Mouse (Mus musculus) hindbrain, embryonic 13.5 days (tissue): ENCODE data around the gene Sh3glb1. TPM values are rescaled to one million over a fixed set of nuclear protein-coding genes. Genes with fewer than 3 reads are reported as not detected.
A peak's percentile ranks its signal among the peaks of the same experiment; 100 is the strongest.

Source experiments
- ATAC-seq: fragments of 200-750 bp; cut with Nextera tagmentation; 2 replicates; pipeline ENCODE4 v1.8.0; 2017; ENCODE audit warnings: moderate TSS enrichment; ENCODE audit not compliant: low FRiP score
- H3K27ac ChIP-seq: fragments of 300-500 bp; sonication (generic); 2 replicates; pipeline ENCODE4 v1.5.1; 2015; ENCODE audit warnings: inconsistent platforms, mild to moderate bottlenecking, moderate library complexity
- H3K27me3 ChIP-seq: fragments of 300-500 bp; sonication (generic); 2 replicates; pipeline ENCODE4 v1.6.1; 2015; ENCODE audit warnings: mild to moderate bottlenecking, inconsistent platforms
- H3K36me3 ChIP-seq: fragments of 300-500 bp; sonication (generic); 2 replicates; pipeline ENCODE4 v1.6.1; 2015; ENCODE audit warnings: mild to moderate bottlenecking, inconsistent platforms
- H3K4me1 ChIP-seq: fragments of 300-500 bp; sonication (generic); replicated peaks from 2 replicates; pipeline ENCODE4 v1.6.1; 2015; ENCODE audit warnings: inconsistent platforms
- H3K4me2 ChIP-seq: fragments of 300-500 bp; sonication (generic); 2 replicates; pipeline ENCODE4 v1.6.1; 2015; ENCODE audit warnings: inconsistent platforms, mild to moderate bottlenecking, moderate library complexity
- H3K4me3 ChIP-seq: fragments of 300-500 bp; sonication (generic); 2 replicates; pipeline ENCODE4 v1.5.1; 2015; ENCODE audit warnings: mild to moderate bottlenecking, inconsistent platforms
- H3K9ac ChIP-seq: fragments of 300-500 bp; sonication (generic); 2 replicates; pipeline ENCODE4 v1.6.1; 2015; ENCODE audit warnings: mild to moderate bottlenecking, inconsistent platforms
- H3K9me3 ChIP-seq: fragments of 300-500 bp; sonication (generic); 2 replicates; pipeline ENCODE4 v1.6.1; 2016; ENCODE audit warnings: inconsistent platforms
- WGBS: fragments of 180-500 bp; shearing (Covaris S2); methylation state at CpG from one replicate; pipeline ENCODE4 v1.1.7; 2015; 5-methylcytosine and 5-hydroxymethylcytosine counted together
- polyA plus RNA-seq: library from polyadenylated mRNA; unstranded; fragments of >200 nt; fragmentation: Nextera tagmentation; extraction: Ambion mirVana; gene quantifications from 2 replicates; pipeline ENCODE4 v1.2.1, GENCODE M21; 2015

Sh3glb1 gene
- polyA plus RNA-seq, 1 experiment from 2014 or later: 113 TPM

- no peak overlapping the region for H3K9ac ChIP-seq
- H3K9me3 ChIP-seq: no peaks in the 10 kb centered on the region
- ATAC-seq: no peak
- H3K36me3 ChIP-seq: no peaks in the 10 kb centered on the region
- H3K4me2 ChIP-seq: no peak overlapping the region
- H3K27ac ChIP-seq: no peak overlapping the region
- peaks cover 13% of the 10 kb centered on the region for H3K4me1 ChIP-seq
- WGBS: 93% methylated on average over 8 of the region's 8 CpGs
- no peaks in the 10 kb centered on the region for H3K27me3 ChIP-seq
- H3K4me3 ChIP-seq: no peak overlapping the region
These were observed 57.8 kb downstream of the Sh3glb1 start for GRCm38 (mm10) chr3:144662215-144662852.

GRCm38 (mm10) chr3:144661439-144661838 is 58.7 kb downstream of the Sh3glb1 start:
- Histone ChIP-seq H3K9me3 (no peaks in the 10 kb centered on the region), H3K4me1 (peaks cover 13% of the 10 kb centered on the region), H3K9ac (no peak overlapping the region), H3K27me3 (no peaks in the 10 kb centered on the region), H3K4me3 (no peak overlapping the region), H3K27ac (no peak overlapping the region), H3K4me2 (no peak overlapping the region), H3K36me3 (no peaks in the 10 kb centered on the region)
- 94% methylated on average over 3 of the region's 3 CpGs for WGBS
- ATAC-seq: no peak

- Histone ChIP-seq H3K27me3 (no peaks in the 10 kb centered on the region), H3K9ac (no peak overlapping the region), H3K9me3 (no peaks in the 10 kb centered on the region), H3K36me3 (no peaks in the 10 kb centered on the region), H3K4me3 (no peak overlapping the region), H3K27ac (no peak overlapping the region), H3K4me2 (no peak overlapping the region), H3K4me1 (peaks cover 8% of the 10 kb centered on the region)
- WGBS: 56% methylated on average over 5 of the region's 5 CpGs
- ATAC-seq: no peak
These were observed 75.9 kb downstream of the Sh3glb1 start for GRCm38 (mm10) chr3:144644202-144644601.

- Histone ChIP-seq H3K9ac (no peak overlapping the region), H3K36me3 (no peaks in the 10 kb centered on the region), H3K4me1 (peaks cover 8% of the 10 kb centered on the region), H3K4me3 (no peak overlapping the region), H3K9me3 (no peaks in the 10 kb centered on the region), H3K27ac (peak overlapping the region; percentile 35; the same call in 1 of the 2 replicates), H3K4me2 (no peak overlapping the region), H3K27me3 (no peaks in the 10 kb centered on the region)
- ATAC-seq: peak; percentile 57; the same call in 1 of the 2 replicates
- WGBS: 12% methylated on average over 2 of the region's 2 CpGs
These were observed 76.7 kb downstream of the Sh3glb1 start for GRCm38 (mm10) chr3:144643301-144643871.

GRCm38 (mm10) chr3:144642141-144642540 is 78.0 kb downstream of the Sh3glb1 start:
- H3K27ac ChIP-seq: no peak overlapping the region
- H3K4me1 ChIP-seq: peaks cover 8% of the 10 kb centered on the region
- no peak for ATAC-seq
- WGBS: 92% methylated on average over 4 of the region's 4 CpGs
- no peaks in the 10 kb centered on the region for H3K36me3 ChIP-seq
- no peak overlapping the region for H3K4me3 ChIP-seq
- no peak overlapping the region for H3K9ac ChIP-seq
- H3K4me2 ChIP-seq: no peak overlapping the region
- H3K27me3 ChIP-seq: no peaks in the 10 kb centered on the region
- no peaks in the 10 kb centered on the region for H3K9me3 ChIP-seq

GRCm38 (mm10) chr3:144640033-144640432 is 80.1 kb downstream of the Sh3glb1 start:
- H3K4me3 ChIP-seq: no peak overlapping the region
- H3K4me2 ChIP-seq: no peak overlapping the region
- no peaks in the 10 kb centered on the region for H3K36me3 ChIP-seq
- no peak for ATAC-seq
- peaks cover 8% of the 10 kb centered on the region for H3K4me1 ChIP-seq
- H3K27me3 ChIP-seq: no peaks in the 10 kb centered on the region
- H3K9ac ChIP-seq: no peak overlapping the region
- H3K27ac ChIP-seq: no peak overlapping the region
- no peaks in the 10 kb centered on the region for H3K9me3 ChIP-seq

GRCm38 (mm10) chr3:144639387-144639786 is 80.7 kb downstream of the Sh3glb1 start:
- Histone ChIP-seq H3K4me2 (no peak overlapping the region), H3K27me3 (no peaks in the 10 kb centered on the region), H3K4me1 (peaks cover 8% of the 10 kb centered on the region), H3K9ac (no peak overlapping the region), H3K36me3 (no peaks in the 10 kb centered on the region), H3K4me3 (no peak overlapping the region), H3K27ac (no peak overlapping the region), H3K9me3 (no peaks in the 10 kb centered on the region)
- WGBS: 86% methylated on average over 3 of the region's 3 CpGs
- ATAC-seq: no peak

GRCm38 (mm10) chr3:144638110-144638509 is 82.0 kb downstream of the Sh3glb1 start:
- no peak overlapping the region for H3K9ac ChIP-seq
- no peak overlapping the region for H3K4me2 ChIP-seq
- no peak overlapping the region for H3K4me3 ChIP-seq
- H3K27me3 ChIP-seq: no peaks in the 10 kb centered on the region
- H3K36me3 ChIP-seq: no peaks in the 10 kb centered on the region
- no peak overlapping the region for H3K27ac ChIP-seq
- H3K9me3 ChIP-seq: no peaks in the 10 kb centered on the region
- WGBS: 89% methylated on average over 4 of the region's 4 CpGs
- peaks cover 2% of the 10 kb centered on the region; the same call in 1 of the 2 replicates for H3K4me1 ChIP-seq
- no peak for ATAC-seq

- Histone ChIP-seq H3K27me3 (no peaks in the 10 kb centered on the region), H3K4me2 (no peak overlapping the region), H3K4me1 (no peaks in the 10 kb centered on the region), H3K36me3 (no peaks in the 10 kb centered on the region), H3K4me3 (no peak overlapping the region), H3K9me3 (no peaks in the 10 kb centered on the region), H3K27ac (no peak overlapping the region), H3K9ac (no peak overlapping the region)
- no peak for ATAC-seq
- 85% methylated on average over 5 of the region's 5 CpGs for WGBS
These were observed 84.9 kb downstream of the Sh3glb1 start for GRCm38 (mm10) chr3:144635236-144635635.

Other genes with a start within 250 kb of the Sh3glb1 start
- gene Hs2st1, start 150.2 kb downstream of the Sh3glb1 start, polyA plus RNA-seq: 12.4 and 13.7 TPM in 2 replicates
- gene Selenof, start 150.0 kb downstream of the Sh3glb1 start, polyA plus RNA-seq: 552 and 565 TPM in 2 replicates
- gene Clca3a1, start 40.6 kb upstream of the Sh3glb1 start, polyA plus RNA-seq: 0.13 and 0.14 TPM in 2 replicates
- not detected in 2 replicates for gene Clca3a2, start 99.2 kb upstream of the Sh3glb1 start, polyA plus RNA-seq
- gene Clca3b, start 129.0 kb upstream of the Sh3glb1 start, polyA plus RNA-seq: not detected in 2 replicates
- gene Clca4b, start 212.2 kb upstream of the Sh3glb1 start, polyA plus RNA-seq: not detected in 2 replicates